Comparison of ENCODE assay signal across 11 mouse cellular contexts in the genomic region with DNA sequence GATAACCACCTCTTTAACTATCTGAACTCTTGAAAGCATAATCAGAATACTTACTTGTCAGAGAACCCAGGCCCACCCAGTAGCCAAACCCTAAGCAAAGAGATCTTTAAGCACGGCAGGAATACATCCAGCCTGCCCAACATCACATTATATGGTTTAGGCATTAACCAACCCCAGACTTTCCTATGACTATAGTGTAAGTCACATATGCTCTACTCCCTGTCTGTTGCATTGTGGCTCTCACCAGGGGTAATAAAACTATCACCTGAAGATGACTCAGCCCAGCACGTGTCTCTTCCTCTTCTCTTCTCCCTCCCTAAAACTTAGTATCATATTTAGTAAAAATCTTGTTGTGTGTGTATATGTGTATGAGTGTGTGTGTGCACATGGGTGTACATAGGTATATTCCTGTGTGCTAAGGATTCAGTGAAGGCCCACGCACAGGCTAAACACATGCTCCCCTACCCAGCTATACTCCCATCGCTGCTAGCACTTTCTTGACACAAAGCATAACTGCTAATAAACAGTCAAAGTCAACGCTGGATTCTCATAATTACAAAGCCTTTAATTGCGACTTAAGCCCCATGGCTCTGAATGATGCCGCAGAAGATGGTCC.
DNase-seq lines count a peak whose midpoint lies in the region; ATAC-seq and TF ChIP-seq lines count a peak whose summit lies in the region.
"Had no signal": no experiment of that assay in that cellular context is flagged by ENCODE, and none has a peak within 500 bp of the region (broad histone marks: within the 10 kb centered on the region; RNA-seq: fewer than 3 reads in every experiment).

No protein-coding gene starts in this region.

- H3K36me3 ChIP-seq in heart, embryonic 14.5 days (ENCODE audit: control insufficient read depth, insufficient read depth, low read length), result no peaks in the 10 kb centered on the region
- no peaks in the 10 kb centered on the region for H3K36me3 ChIP-seq in heart, embryonic 12.5 days
- H3K36me3 ChIP-seq in lung, embryonic 15.5 days, result no peaks in the 10 kb centered on the region
- no peaks in the 10 kb centered on the region for H3K36me3 ChIP-seq in hindbrain, postnatal 0 days (ENCODE audit: insufficient read depth, low read length)
- H3K36me3 ChIP-seq in intestine, postnatal 0 days (ENCODE audit: control insufficient read depth, insufficient read depth), result no peaks in the 10 kb centered on the region
- H3K36me3 ChIP-seq: embryonic facial prominence, embryonic 15.5 days had no signal

- no peak for TF ChIP-seq CTCF in hindbrain, postnatal 0 days (IDR thresholded peaks at IDR 0.05; ENCODE audit: low read depth)
- TF ChIP-seq CTCF in intestine, postnatal 0 days (IDR thresholded peaks at IDR 0.05; ENCODE audit: low read depth), result no peak

- DNase-seq in lung, postnatal 14 days, result no peak
- no peak for DNase-seq in hindbrain, postnatal 0 days (ENCODE audit: low spot score)
- DNase-seq in cerebellum, adult 8-10 months, result no peak
- DNase-seq: adrenal gland, postnatal 10 days; gastrocnemius, postnatal 25 days had no signal

- H3K9ac ChIP-seq in heart, embryonic 14.5 days (ENCODE audit: low read length), result no peak overlapping the region
- H3K9ac ChIP-seq in heart, embryonic 12.5 days, result no peak overlapping the region
- no peak overlapping the region for H3K9ac ChIP-seq in lung, embryonic 15.5 days
- H3K9ac ChIP-seq in hindbrain, postnatal 0 days (replicated peaks; ENCODE audit: low read length), result no peak overlapping the region
- H3K9ac ChIP-seq in intestine, postnatal 0 days (ENCODE audit: low read depth, low read length), result no peak overlapping the region
- H3K9ac ChIP-seq: embryonic facial prominence, embryonic 15.5 days had no signal

- no peak overlapping the region for H3K4me3 ChIP-seq in heart, embryonic 14.5 days (ENCODE audit: control insufficient read depth in 1 of 2, insufficient read depth in 1 of 2, low read depth in 1 of 2, low read length in 2 of 2)
- H3K4me3 ChIP-seq in heart, embryonic 12.5 days, result no peak overlapping the region
- H3K4me3 ChIP-seq in lung, embryonic 15.5 days, result no peak overlapping the region
- no peak overlapping the region for H3K4me3 ChIP-seq in hindbrain, postnatal 0 days (ENCODE audit: low read length)
- no peak overlapping the region for H3K4me3 ChIP-seq in intestine, postnatal 0 days (ENCODE audit: low read depth, low read length)
- H3K4me3 ChIP-seq: embryonic facial prominence, embryonic 15.5 days had no signal

- 78% methylated on average over 7 of the region's 7 CpGs for WGBS in heart, embryonic 14.5 days
- 76% methylated on average over 7 of the region's 7 CpGs for WGBS in heart, embryonic 12.5 days
- WGBS in lung, embryonic 15.5 days, result 84% methylated on average over 7 of the region's 7 CpGs
- 64% methylated on average over 7 of the region's 7 CpGs for WGBS in hindbrain, postnatal 0 days
- 71% methylated on average over 7 of the region's 7 CpGs for WGBS in intestine, postnatal 0 days

- ATAC-seq in heart, embryonic 14.5 days (ENCODE audit: insufficient number of reproducible peaks, insufficient read depth, low FRiP score, low read depth), result no peak
- no peak for ATAC-seq in heart, embryonic 12.5 days (ENCODE audit: insufficient number of reproducible peaks, low FRiP score)
- no peak for ATAC-seq in lung, embryonic 15.5 days (ENCODE audit: borderline replicate concordance, extremely low read depth, low FRiP score, low TSS enrichment)
- 0 out of 2 replicates have a peak, but pooled peaks have one; percentile 40 for ATAC-seq in hindbrain, postnatal 0 days
- peak; percentile 69 for ATAC-seq in intestine, postnatal 0 days
- ATAC-seq: CD4-positive, CD25-positive, alpha-beta regulatory T cell, adult 4 months had no signal

- no peaks in the 10 kb centered on the region for H3K27me3 ChIP-seq in heart, embryonic 14.5 days (ENCODE audit: control insufficient read depth, insufficient read depth, low read length)
- H3K27me3 ChIP-seq in heart, embryonic 12.5 days (replicated peaks), result no peaks in the 10 kb centered on the region
- H3K27me3 ChIP-seq in lung, embryonic 15.5 days, result no peaks in the 10 kb centered on the region
- H3K27me3 ChIP-seq in hindbrain, postnatal 0 days (ENCODE audit: insufficient read depth, low read length), result no peaks in the 10 kb centered on the region
- H3K27me3 ChIP-seq in intestine, postnatal 0 days (replicated peaks; ENCODE audit: control insufficient read depth, insufficient read depth, low read length), result no peaks in the 10 kb centered on the region
- H3K27me3 ChIP-seq: embryonic facial prominence, embryonic 15.5 days had no signal

- peaks cover 8 to 14% of the 10 kb centered on the region in 2 experiments for H3K4me1 ChIP-seq in heart, embryonic 14.5 days (ENCODE audit: control insufficient read depth in 2 of 2, insufficient read depth in 2 of 2, low read length in 2 of 2)
- H3K4me1 ChIP-seq in heart, embryonic 12.5 days (replicated peaks), result peaks cover 13% of the 10 kb centered on the region
- peaks cover 13% of the 10 kb centered on the region for H3K4me1 ChIP-seq in lung, embryonic 15.5 days
- H3K4me1 ChIP-seq in hindbrain, postnatal 0 days (ENCODE audit: insufficient read depth, low read length), result 0 out of 2 replicates have a peak, but pooled peaks cover 2% of the 10 kb centered on the region
- no peaks in the 10 kb centered on the region for H3K4me1 ChIP-seq in intestine, postnatal 0 days (replicated peaks; ENCODE audit: control insufficient read depth, insufficient read depth, low read length)

- H3K27ac ChIP-seq in heart, embryonic 14.5 days (replicated peaks in 1 of 2; ENCODE audit: control insufficient read depth in 1 of 2, insufficient read depth in 1 of 2, low read depth in 2 of 2, low read length in 2 of 2), result peak overlapping the region; percentile 68 to 75
- no peak overlapping the region for H3K27ac ChIP-seq in heart, embryonic 12.5 days (ENCODE audit: poor library complexity, severe bottlenecking)
- H3K27ac ChIP-seq in lung, embryonic 15.5 days, result peak overlapping the region; percentile 59; the same call in 1 of the 2 replicates
- peak overlapping the region; percentile 64 for H3K27ac ChIP-seq in hindbrain, postnatal 0 days
- no peak overlapping the region for H3K27ac ChIP-seq in intestine, postnatal 0 days (ENCODE audit: low read depth, low read length)
- H3K27ac ChIP-seq: embryonic facial prominence, embryonic 15.5 days had no signal

- no peaks in the 10 kb centered on the region for H3K9me3 ChIP-seq in heart, embryonic 14.5 days (ENCODE audit: control insufficient read depth, low read length)
- H3K9me3 ChIP-seq in heart, embryonic 12.5 days (replicated peaks), result no peaks in the 10 kb centered on the region
- H3K9me3 ChIP-seq in lung, embryonic 15.5 days, result no peaks in the 10 kb centered on the region
- no peaks in the 10 kb centered on the region for H3K9me3 ChIP-seq in hindbrain, postnatal 0 days (ENCODE audit: low read length)
- no peaks in the 10 kb centered on the region for H3K9me3 ChIP-seq in intestine, postnatal 0 days (ENCODE audit: control insufficient read depth)
- H3K9me3 ChIP-seq: embryonic facial prominence, embryonic 15.5 days had no signal

- no peak overlapping the region for H3K4me2 ChIP-seq in heart, embryonic 14.5 days (ENCODE audit: low read length)
- no peak overlapping the region for H3K4me2 ChIP-seq in heart, embryonic 12.5 days
- no peak overlapping the region for H3K4me2 ChIP-seq in lung, embryonic 15.5 days
- H3K4me2 ChIP-seq in hindbrain, postnatal 0 days (ENCODE audit: low read depth, low read length), result no peak overlapping the region
- H3K4me2 ChIP-seq in intestine, postnatal 0 days (replicated peaks; ENCODE audit: low read depth), result no peak overlapping the region
- H3K4me2 ChIP-seq: embryonic facial prominence, embryonic 15.5 days had no signal

Comparison
In these comparisons a context has a peak if more than half of its experiments do, and no peak if none do; other contexts are left out.
1. H3K27ac ChIP-seq: peak in heart, embryonic 14.5 days (2 of 2), lung, embryonic 15.5 days (single experiment) and hindbrain, postnatal 0 days (single experiment); none in heart, embryonic 12.5 days (single experiment) and intestine, postnatal 0 days (single experiment).
2. ATAC-seq: peak in hindbrain, postnatal 0 days (single experiment) and intestine, postnatal 0 days (single experiment); none in heart, embryonic 14.5 days (single experiment), heart, embryonic 12.5 days (single experiment) and lung, embryonic 15.5 days (single experiment).